Mouse (Mus musculus) limb, embryonic 11.5 days (tissue): ENCODE results near the gene Lcp1. TPM values are rescaled to one million over a fixed set of nuclear protein-coding genes. Genes with fewer than 3 reads are reported as not detected.

Experiments
- ATAC-seq: fragments of 200-750 bp; cut with Nextera tagmentation; 2 replicates; pipeline ENCODE4 v1.8.0; 2017; ENCODE audit warnings: low read depth; ENCODE audit not compliant: insufficient number of reproducible peaks, low FRiP score, low TSS enrichment
- DNase-seq: peaks from one replicate; pipeline ENCODE4 v3.0.0-alpha.2; 2015; ENCODE audit warnings: low spot score
- H3K27ac ChIP-seq: fragments of 300-500 bp; sonication (generic); replicated peaks from 2 replicates; pipeline ENCODE4 v1.5.1; 2014; ENCODE audit warnings: low read depth, mild to moderate bottlenecking, low read length
- H3K27me3 ChIP-seq: fragments of 300-500 bp; sonication (generic); 2 replicates; pipeline ENCODE4 v1.6.1; 2014; ENCODE audit warnings: mild to moderate bottlenecking, low read length, mixed read lengths; ENCODE audit not compliant: control insufficient read depth, insufficient read depth
- H3K36me3 ChIP-seq: fragments of 300-500 bp; sonication (generic); 2 replicates; pipeline ENCODE4 v1.6.1; 2014; ENCODE audit warnings: mild to moderate bottlenecking, low read length, moderate library complexity, mixed read lengths; ENCODE audit not compliant: control insufficient read depth, insufficient read depth
- H3K4me1 ChIP-seq: fragments of 300-500 bp; sonication (generic); 2 replicates; pipeline ENCODE4 v1.6.1; 2014; ENCODE audit warnings: low read length, mixed read lengths; ENCODE audit not compliant: control insufficient read depth, insufficient read depth
- H3K4me2 ChIP-seq: fragments of 300-500 bp; sonication (generic); 2 replicates; pipeline ENCODE4 v1.6.1; 2014; ENCODE audit warnings: low read depth, mild to moderate bottlenecking, moderate library complexity; ENCODE audit not compliant: severe bottlenecking
- H3K4me3 ChIP-seq: fragments of 300-500 bp; sonication (generic); 2 replicates; pipeline ENCODE4 v1.5.1; 2014; ENCODE audit warnings: low read depth, low read length
- H3K9ac ChIP-seq: fragments of 300-500 bp; sonication (generic); 2 replicates; pipeline ENCODE4 v1.6.1; 2014; ENCODE audit warnings: mild to moderate bottlenecking, low read length
- H3K9me3 ChIP-seq: fragments of 300-500 bp; sonication (generic); 2 replicates; pipeline ENCODE4 v1.6.1; 2016; ENCODE audit warnings: low read length; ENCODE audit not compliant: control insufficient read depth
- WGBS: fragments of 180-500 bp; shearing (Covaris S2); extraction: QIAGEN DNeasy Blood & Tissue Kit; methylation state at CpG from one replicate; pipeline ENCODE4 v1.1.7; 2014; 5-methylcytosine and 5-hydroxymethylcytosine counted together
- microRNA-seq: library from miRNA; unstranded; fragments of <30 nt; microRNA quantifications from one replicate; pipeline ENCODE4, GENCODE M21; 2016
- polyA plus RNA-seq: library from polyadenylated mRNA; unstranded; fragments of >200 nt; fragmentation: Nextera tagmentation; extraction: Ambion mirVana; gene quantifications from 2 replicates; pipeline ENCODE4 v1.2.1, GENCODE M21; 2014

The Lcp1 gene
- polyA plus RNA-seq, 1 experiment from 2014 or later, result 23.0 TPM

GRCm38 (mm10) chr14:75246024-75247000 lies 115.4 kb downstream of the Lcp1 start:
- ATAC-seq (no peak), DNase-seq (no peak)
- Histone ChIP-seq H3K4me3 (no peak overlapping the region), H3K36me3 (no peaks in the 10 kb centered on the region), H3K27me3 (no peaks in the 10 kb centered on the region), H3K9me3 (no peaks in the 10 kb centered on the region), H3K4me2 (no peak overlapping the region), H3K4me1 (no peaks in the 10 kb centered on the region), H3K27ac (no peak overlapping the region), H3K9ac (no peak overlapping the region)
- WGBS, result 83% methylated on average over 11 of the region's 11 CpGs

GRCm38 (mm10) chr14:75250432-75250831 lies 119.5 kb downstream of the Lcp1 start:
- Histone ChIP-seq H3K4me1 (no peaks in the 10 kb centered on the region), H3K4me3 (no peak overlapping the region), H3K36me3 (no peaks in the 10 kb centered on the region), H3K9me3 (no peaks in the 10 kb centered on the region), H3K4me2 (no peak overlapping the region), H3K9ac (no peak overlapping the region), H3K27me3 (no peaks in the 10 kb centered on the region), H3K27ac (no peak overlapping the region)
- DNase-seq (no peak), ATAC-seq (no peak)
- 90% methylated on average over 3 of the region's 3 CpGs for WGBS

GRCm38 (mm10) chr14:75256521-75256920 lies 125.6 kb downstream of the Lcp1 start:
- H3K27ac ChIP-seq, result no peak overlapping the region
- H3K4me1 ChIP-seq, result no peaks in the 10 kb centered on the region
- WGBS, result 54% methylated on average over 5 of the region's 5 CpGs
- no peak overlapping the region for H3K4me2 ChIP-seq
- DNase-seq (no peak), ATAC-seq (no peak)
- no peaks in the 10 kb centered on the region for H3K27me3 ChIP-seq
- H3K9ac ChIP-seq, result no peak overlapping the region
- H3K9me3 ChIP-seq, result no peaks in the 10 kb centered on the region
- no peak overlapping the region for H3K4me3 ChIP-seq
- H3K36me3 ChIP-seq, result no peaks in the 10 kb centered on the region

- no peaks in the 10 kb centered on the region for H3K36me3 ChIP-seq
- H3K9ac ChIP-seq, result no peak overlapping the region
- H3K4me2 ChIP-seq, result no peak overlapping the region
- no peak overlapping the region for H3K27ac ChIP-seq
- no peaks in the 10 kb centered on the region for H3K4me1 ChIP-seq
- ATAC-seq (no peak), DNase-seq (no peak)
- no peaks in the 10 kb centered on the region for H3K9me3 ChIP-seq
- no peak overlapping the region for H3K4me3 ChIP-seq
- WGBS, result 91% methylated on average over 5 of the region's 5 CpGs
- no peaks in the 10 kb centered on the region for H3K27me3 ChIP-seq
These were observed 138.6 kb downstream of the Lcp1 start for GRCm38 (mm10) chr14:75269531-75269930.

GRCm38 (mm10) chr14:75279716-75280115 lies 148.8 kb downstream of the Lcp1 start:
- no peaks in the 10 kb centered on the region for H3K9me3 ChIP-seq

GRCm38 (mm10) chr14:75280406-75280805 lies 149.5 kb downstream of the Lcp1 start:
- Histone ChIP-seq H3K9me3 (no peaks in the 10 kb centered on the region), H3K4me2 (no peak overlapping the region), H3K36me3 (no peaks in the 10 kb centered on the region), H3K9ac (no peak overlapping the region), H3K4me3 (no peak overlapping the region), H3K27me3 (no peaks in the 10 kb centered on the region), H3K4me1 (0 out of 2 replicates have a peak, but pooled peaks cover under 1% of the 10 kb centered on the region), H3K27ac (no peak overlapping the region)
- DNase-seq (no peak), ATAC-seq (no peak)
- WGBS, result 78% methylated on average over 5 of the region's 5 CpGs

More at GRCm38 (mm10) chr14:75279716-75280115, 148.8 kb downstream of the Lcp1 start:
- no peak overlapping the region for H3K27ac ChIP-seq
- no peaks in the 10 kb centered on the region for H3K4me1 ChIP-seq
- no peak overlapping the region for H3K4me2 ChIP-seq
- no peaks in the 10 kb centered on the region for H3K27me3 ChIP-seq
- 85% methylated on average over 6 of the region's 6 CpGs for WGBS
- DNase-seq (no peak), ATAC-seq (no peak)
- H3K36me3 ChIP-seq, result no peaks in the 10 kb centered on the region
- H3K9ac ChIP-seq, result no peak overlapping the region
- no peak overlapping the region for H3K4me3 ChIP-seq

Small RNA genes lying within 50 kb of the gene (microRNA-seq; reads per million reads assigned to microRNA genes)
- not detected for gene Gm44482

Other genes starting within 250 kb of the Lcp1 start
- gene Lrch1, start 183.2 kb upstream of the Lcp1 start, polyA plus RNA-seq, result 11.3 and 12.9 TPM in 2 replicates
- gene Rubcnl, start 115.1 kb upstream of the Lcp1 start, polyA plus RNA-seq, result 0.77 and 0.79 TPM in 2 replicates
- gene Lrrc63, start 220 bp upstream of the Lcp1 start, polyA plus RNA-seq, result 0.14 TPM in 1 of 2 replicates, not detected in the other
- not detected in 2 replicates for gene Cpb2, start 111.2 kb downstream of the Lcp1 start, polyA plus RNA-seq
- gene Zc3h13, start 153.3 kb downstream of the Lcp1 start, polyA plus RNA-seq, result 31.1 and 38.1 TPM in 2 replicates